Mouse (Mus musculus) bone marrow, adult 2 months (tissue): Measurements from ENCODE around the gene Bhlhe41. TPM values are rescaled to one million over a fixed set of nuclear protein-coding genes. Genes with fewer than 3 reads are reported as not detected.

Source experiments
- H3K27ac ChIP-seq: fragments of 200-500 bp; 2 replicates; pipeline ENCODE4 v1.5.1; 2012; ENCODE audit warnings: low read depth, mild to moderate bottlenecking, control low read depth, inconsistent platforms, low read length; ENCODE audit not compliant: control insufficient read depth, poor library complexity, insufficient read depth
- H3K4me1 ChIP-seq: fragments of 200-500 bp; 2 replicates; pipeline ENCODE4 v1.6.1; 2011; ENCODE audit warnings: low read length; ENCODE audit not compliant: control insufficient read depth, insufficient read depth
- H3K4me3 ChIP-seq: fragments of 200-500 bp; replicated peaks from 2 replicates; pipeline ENCODE3; 2011; ENCODE audit warnings: mild to moderate bottlenecking, low read depth, low read length, control low read depth; ENCODE audit not compliant: control insufficient read depth
- CTCF ChIP-seq: fragments of 200-500 bp; IDR thresholded peaks from 2 replicates; pipeline ENCODE4 v1.5.1; 2011; ENCODE audit warnings: low read length, control low read depth; ENCODE audit not compliant: control insufficient read depth, insufficient read depth
- POLR2A ChIP-seq: fragments of 200-500 bp; IDR thresholded peaks from 2 replicates; pipeline ENCODE4 v1.6.1; 2011; ENCODE audit warnings: low read depth, mild to moderate bottlenecking, control low read depth, low read length, borderline replicate concordance; ENCODE audit not compliant: control insufficient read depth
- WGBS: fragments of 180-500 bp; shearing (Covaris S2); methylation state at CpG from one replicate; pipeline ENCODE4 v1.1.7; 2018; 5-methylcytosine and 5-hydroxymethylcytosine counted together
- polyA plus RNA-seq: library from polyadenylated mRNA; stranded (reverse); fragments of >200 nt; gene quantifications from 2 replicates; pipeline ENCODE4 v1.2.4, GENCODE M21; 2011; ENCODE audit warnings: low replicate concordance; ENCODE audit not compliant: missing spikeins, insufficient read depth, insufficient read length

Bhlhe41 gene
- polyA plus RNA-seq, 1 experiment: 4.9 TPM

GRCm38 (mm10) chr6:145880609-145881008 is 15.3 kb upstream of the Bhlhe41 start:
- TF ChIP-seq POLR2A (no peak), CTCF (no peak)
- H3K27ac ChIP-seq: no peak overlapping the region
- no peaks in the 10 kb centered on the region; the same call in 1 of the 2 replicates for H3K4me1 ChIP-seq
- no peak overlapping the region for H3K4me3 ChIP-seq
- 78% methylated on average over 5 of the region's 5 CpGs for WGBS

DNA sequence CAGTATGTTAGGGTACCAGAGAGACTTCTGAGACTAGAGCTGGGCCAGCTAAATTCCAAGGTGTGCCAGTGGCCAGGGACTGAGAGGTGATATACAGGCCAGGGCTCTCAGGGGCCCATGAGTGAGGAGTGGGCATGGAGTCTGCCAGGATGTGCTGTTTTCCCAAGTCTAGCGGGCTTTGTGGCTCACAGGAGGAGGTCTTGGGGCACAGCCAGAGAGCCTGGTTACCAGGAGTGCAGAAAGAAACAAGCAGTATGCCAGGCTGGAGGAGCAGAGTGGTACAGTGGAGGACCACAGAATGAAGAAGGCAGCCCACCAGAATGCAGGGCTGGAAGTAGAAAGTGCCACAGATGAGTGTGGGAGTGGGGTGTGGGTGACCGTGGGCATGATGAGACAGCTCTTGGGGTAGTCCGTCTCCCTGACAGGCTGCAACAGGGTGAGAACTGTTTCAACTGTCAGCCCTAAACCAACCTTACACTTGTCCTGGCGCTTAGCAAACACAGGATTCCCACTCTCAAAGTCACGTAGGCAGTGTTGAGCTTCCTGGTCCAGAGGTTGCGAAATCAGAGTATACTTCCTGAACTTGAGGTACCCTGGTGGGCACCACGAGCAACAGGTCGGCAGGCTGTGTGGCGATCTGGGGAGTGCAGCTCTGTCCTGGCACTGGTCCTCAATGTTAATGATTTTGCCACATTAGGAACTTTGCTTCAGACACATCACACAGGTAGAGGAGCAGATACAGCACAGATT is 11.8 kb upstream of the Bhlhe41 start:
- TF ChIP-seq CTCF: no peak
- TF ChIP-seq POLR2A: no peak
- WGBS: 36% methylated on average over 9 of the region's 9 CpGs
- Histone ChIP-seq H3K4me3 (no peak overlapping the region), H3K4me1 (no peaks in the 10 kb centered on the region), H3K27ac (no peak overlapping the region)

GRCm38 (mm10) chr6:145873354-145873753 is 8.0 kb upstream of the Bhlhe41 start:
- Histone ChIP-seq H3K4me1 (no peaks in the 10 kb centered on the region), H3K4me3 (no peak overlapping the region), H3K27ac (no peak overlapping the region)
- TF ChIP-seq CTCF: no peak
- no peak for TF ChIP-seq POLR2A
- 85% methylated on average over 8 of the region's 8 CpGs for WGBS

- Histone ChIP-seq H3K4me3 (no peak overlapping the region), H3K27ac (no peak overlapping the region), H3K4me1 (no peaks in the 10 kb centered on the region)
- 71% methylated on average over 7 of the region's 7 CpGs for WGBS
- TF ChIP-seq POLR2A: no peak
- no peak for TF ChIP-seq CTCF
Measured at GRCm38 (mm10) chr6:145872010-145872409, 6.7 kb upstream of the Bhlhe41 start.

DNA sequence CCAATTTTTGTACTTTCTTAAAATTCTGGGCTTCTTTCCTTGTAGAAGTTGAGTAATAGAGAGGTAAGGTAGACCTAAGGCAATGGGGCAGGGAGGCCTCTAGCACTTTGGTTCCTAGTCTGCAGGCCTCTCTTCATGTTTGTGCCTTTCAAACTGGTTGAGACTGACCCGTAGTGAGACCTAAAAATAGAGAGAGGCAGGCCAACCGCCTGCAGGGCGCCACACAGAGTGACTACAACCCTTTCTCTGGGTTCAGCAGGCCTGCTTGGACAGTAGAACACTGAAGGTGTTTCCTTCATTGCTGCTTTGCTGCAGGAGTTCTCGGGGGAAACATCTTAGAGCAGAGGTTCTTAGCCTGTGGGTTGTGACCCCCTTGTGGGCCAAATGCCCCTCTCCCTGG is 5.6 kb upstream of the Bhlhe41 start:
- Histone ChIP-seq H3K4me1 (no peaks in the 10 kb centered on the region), H3K27ac (no peak overlapping the region), H3K4me3 (no peak overlapping the region)
- 62% methylated on average over 4 of the region's 4 CpGs for WGBS
- TF ChIP-seq POLR2A (no peak), CTCF (no peak)

GRCm38 (mm10) chr6:145867111-145867510 is 1.8 kb upstream of the Bhlhe41 start:
- Histone ChIP-seq H3K27ac (no peak overlapping the region), H3K4me3 (no peak overlapping the region), H3K4me1 (no peaks in the 10 kb centered on the region)
- TF ChIP-seq POLR2A (no peak), CTCF (no peak)
- 62% methylated on average over 3 of the region's 3 CpGs for WGBS

DNA sequence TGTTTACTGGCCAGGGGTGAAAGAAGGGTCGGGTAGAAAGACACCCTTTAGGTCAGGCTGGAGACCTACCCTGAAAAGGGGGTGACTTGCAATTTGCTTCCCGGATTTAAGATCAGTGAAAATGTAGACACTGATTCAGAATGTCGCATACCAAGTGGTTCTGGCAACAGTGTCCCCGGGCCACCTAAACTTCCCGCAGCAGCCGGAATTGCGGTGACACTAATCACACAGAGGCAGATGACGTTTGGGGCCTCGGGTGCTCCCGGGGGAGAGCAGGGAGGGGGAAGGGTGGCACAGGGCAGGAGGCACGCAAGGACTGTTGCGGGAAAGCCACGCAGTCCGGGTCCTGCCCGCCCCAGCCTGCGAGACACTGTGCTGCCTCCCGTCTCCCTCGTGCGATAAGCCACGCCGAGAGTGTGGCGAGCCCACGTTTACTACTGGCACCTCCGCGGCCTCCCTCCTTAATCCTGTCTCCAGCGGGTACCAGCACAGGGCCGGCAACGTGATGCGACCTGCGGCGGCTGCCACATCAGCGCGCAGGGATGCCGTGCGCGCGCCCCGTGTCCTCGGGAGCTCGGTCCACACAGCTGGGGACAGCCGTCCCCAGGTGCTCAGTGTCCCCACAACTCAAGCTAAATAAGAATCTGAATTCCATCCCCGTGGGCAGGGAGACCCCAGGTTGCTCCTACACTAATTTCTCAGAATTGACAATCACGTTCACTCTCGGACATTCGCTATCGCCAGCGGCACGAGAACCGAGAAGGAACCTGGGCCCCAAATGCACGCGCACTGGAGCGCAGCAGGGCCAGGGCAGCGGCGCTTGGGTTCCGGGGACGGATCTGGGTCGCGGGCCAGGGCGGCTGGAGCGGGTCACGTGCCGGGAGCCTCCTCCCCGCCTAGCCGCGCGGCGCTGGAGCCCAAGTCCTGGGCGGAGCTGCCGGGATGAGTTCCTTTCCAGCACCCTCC is 811 bp upstream of the Bhlhe41 start:
- Histone ChIP-seq H3K4me1 (no peaks in the 10 kb centered on the region), H3K4me3 (peak overlapping the region; percentile 37), H3K27ac (peak overlapping the region; percentile 36; the same call in 1 of the 2 replicates)
- WGBS: under 1% methylated on average over 69 of the region's 69 CpGs
- TF ChIP-seq POLR2A (0 out of 2 replicates have a peak, but pooled peaks have one; percentile 5), CTCF (no peak)

GRCm38 (mm10) chr6:145864171-145864570 is 1.2 kb downstream of the Bhlhe41 start:
- no peak overlapping the region for H3K4me3 ChIP-seq
- no peak overlapping the region for H3K27ac ChIP-seq
- 4% methylated on average over 8 of the region's 8 CpGs for WGBS
- no peak for TF ChIP-seq POLR2A
- TF ChIP-seq CTCF: no peak
- no peaks in the 10 kb centered on the region for H3K4me1 ChIP-seq
